18 mouse cellular contexts compared by ENCODE assay signal in genomic region chr17:79133740-79134139, GRCm38 (mm10).
DNase-seq lines count a peak whose midpoint lies in the region; ATAC-seq lines count a peak whose summit lies in the region.
"Had no signal": no experiment of that assay in that cellular context is flagged by ENCODE, and none has a peak within 500 bp of the region (broad histone marks: within the 10 kb centered on the region; RNA-seq: fewer than 3 reads in every experiment).

No protein-coding gene starts in this region.

- no peaks in the 10 kb centered on the region for H3K27me3 ChIP-seq in kidney, embryonic 15.5 days
- no peaks in the 10 kb centered on the region for H3K27me3 ChIP-seq in limb, embryonic 11.5 days (ENCODE audit: control insufficient read depth, insufficient read depth, low read length)
- H3K27me3 ChIP-seq: embryonic facial prominence, embryonic 13.5 days; heart, embryonic 13.5 days; limb, embryonic 15.5 days had no signal

- no peak overlapping the region for H3K4me3 ChIP-seq in kidney, embryonic 15.5 days (replicated peaks)
- H3K4me3 ChIP-seq in limb, embryonic 11.5 days (ENCODE audit: low read depth, low read length), result no peak overlapping the region
- H3K4me3 ChIP-seq: embryonic facial prominence, embryonic 13.5 days; gastrocnemius, adult 2 months; heart, embryonic 13.5 days; limb, embryonic 15.5 days; myocyte had no signal

- H3K27ac ChIP-seq in kidney, embryonic 15.5 days, result no peak overlapping the region
- no peak overlapping the region for H3K27ac ChIP-seq in limb, embryonic 11.5 days (replicated peaks; ENCODE audit: low read depth, low read length)
- H3K27ac ChIP-seq: embryonic facial prominence, embryonic 13.5 days; gastrocnemius, adult 2 months; heart, embryonic 13.5 days; limb, embryonic 15.5 days had no signal

- no peaks in the 10 kb centered on the region for H3K36me3 ChIP-seq in kidney, embryonic 15.5 days
- no peaks in the 10 kb centered on the region for H3K36me3 ChIP-seq in limb, embryonic 11.5 days (ENCODE audit: control insufficient read depth, insufficient read depth, low read length)
- H3K36me3 ChIP-seq: embryonic facial prominence, embryonic 13.5 days; heart, embryonic 13.5 days; limb, embryonic 15.5 days had no signal

- H3K4me1 ChIP-seq in kidney, embryonic 15.5 days, result 0 out of 2 replicates have a peak, but pooled peaks cover 3% of the 10 kb centered on the region
- no peaks in the 10 kb centered on the region for H3K4me1 ChIP-seq in limb, embryonic 11.5 days (ENCODE audit: control insufficient read depth, insufficient read depth, low read length)
- H3K4me1 ChIP-seq: embryonic facial prominence, embryonic 13.5 days; heart, embryonic 13.5 days; limb, embryonic 15.5 days had no signal

- H3K9ac ChIP-seq in kidney, embryonic 15.5 days, result no peak overlapping the region
- no peak overlapping the region for H3K9ac ChIP-seq in limb, embryonic 11.5 days (ENCODE audit: low read length)
- H3K9ac ChIP-seq: embryonic facial prominence, embryonic 13.5 days; forebrain, postnatal 0 days; heart, embryonic 13.5 days; limb, embryonic 15.5 days had no signal

- no peak for DNase-seq in kidney, postnatal 10 days
- DNase-seq in ES-CJ7 (ENCODE audit: low read depth, low spot score), result peak; percentile 51
- peak; percentile 11 for DNase-seq in embryo, embryonic 10 days (ENCODE audit: low spot score)
- peak; percentile 32 for DNase-seq in limb, embryonic 11.5 days (ENCODE audit: low spot score)
- DNase-seq in layer of hippocampus, adult 9-10 months (ENCODE audit: low spot score), result no peak
- DNase-seq in urinary bladder, postnatal 36 days (ENCODE audit: low spot score in 2 of 2), result no peak
- DNase-seq: B cell, adult 2 months; cerebellum, postnatal 10 days; forebrain, postnatal 0 days; gastrocnemius, adult 2 months; heart, adult 11 months; midbrain, embryonic 14.5 days; thymus, postnatal 36 days had no signal

- peak; percentile 46; the same call in 1 of the 2 replicates for ATAC-seq in kidney, embryonic 15.5 days (replicated peaks; ENCODE audit: low FRiP score)
- 0 out of 2 replicates have a peak, but pooled peaks have one; percentile 35 for ATAC-seq in limb, embryonic 11.5 days (ENCODE audit: insufficient number of reproducible peaks, low FRiP score, low TSS enrichment, low read depth)
- ATAC-seq: forebrain, postnatal 0 days had no signal

- WGBS in kidney, embryonic 15.5 days, result 38% methylated on average over 8 of the region's 8 CpGs
- 45% methylated on average over 8 of the region's 8 CpGs for WGBS in limb, embryonic 11.5 days

- no peaks in the 10 kb centered on the region for H3K9me3 ChIP-seq in kidney, embryonic 15.5 days (replicated peaks)
- no peaks in the 10 kb centered on the region for H3K9me3 ChIP-seq in limb, embryonic 11.5 days (ENCODE audit: control insufficient read depth, low read length)
- H3K9me3 ChIP-seq: embryonic facial prominence, embryonic 13.5 days; heart, embryonic 13.5 days; limb, embryonic 15.5 days had no signal

- peak overlapping the region; percentile 17; the same call in 1 of the 2 replicates for H3K4me2 ChIP-seq in kidney, embryonic 15.5 days
- no peak overlapping the region for H3K4me2 ChIP-seq in limb, embryonic 11.5 days (ENCODE audit: low read depth, severe bottlenecking)
- H3K4me2 ChIP-seq: embryonic facial prominence, embryonic 13.5 days; heart, embryonic 13.5 days; limb, embryonic 15.5 days had no signal

Comparison
In these comparisons a context has a peak if more than half of its experiments do, and no peak if none do; other contexts are left out.
1. DNase-seq: peak in ES-CJ7 (single experiment), embryo, embryonic 10 days (single experiment) and limb, embryonic 11.5 days (single experiment); none in kidney, postnatal 10 days (single experiment), layer of hippocampus, adult 9-10 months (single experiment) and urinary bladder, postnatal 36 days (0 of 2).